Mouse (Mus musculus): ENCODE measurements at regions not wholly inside any gene's neighbourhood (a gene's known extent, or its start where the extent isn't known, plus 50 kb on each side); places are given as distances from the start of the nearest gene placed in this dataset.

DNA sequence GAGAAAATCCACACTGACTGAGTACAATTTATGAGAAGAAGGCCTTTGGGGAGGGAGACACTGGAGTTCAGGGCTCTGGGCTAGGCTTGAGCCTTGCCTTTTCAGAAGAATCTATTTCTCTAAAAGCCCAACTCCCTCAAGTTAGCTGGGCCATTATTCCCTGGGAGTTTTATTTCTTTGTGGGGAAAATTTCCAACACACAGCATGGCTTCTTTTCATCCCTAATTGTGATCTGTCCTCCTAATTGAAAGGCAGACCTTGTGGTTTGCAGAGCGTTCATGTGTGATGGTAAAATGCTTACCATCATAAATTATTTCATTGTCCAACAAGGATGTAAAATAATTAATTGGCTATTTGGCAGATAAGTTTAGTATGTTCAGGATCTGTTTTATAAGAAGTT lies 204.1 kb downstream of the Tgfb2 start:
- no peak for DNase-seq

- DNase-seq = no peak
These were observed 207.9 kb downstream of the Tgfb2 start for GRCm38 (mm10) chr1:186497872-186498271.

DNA sequence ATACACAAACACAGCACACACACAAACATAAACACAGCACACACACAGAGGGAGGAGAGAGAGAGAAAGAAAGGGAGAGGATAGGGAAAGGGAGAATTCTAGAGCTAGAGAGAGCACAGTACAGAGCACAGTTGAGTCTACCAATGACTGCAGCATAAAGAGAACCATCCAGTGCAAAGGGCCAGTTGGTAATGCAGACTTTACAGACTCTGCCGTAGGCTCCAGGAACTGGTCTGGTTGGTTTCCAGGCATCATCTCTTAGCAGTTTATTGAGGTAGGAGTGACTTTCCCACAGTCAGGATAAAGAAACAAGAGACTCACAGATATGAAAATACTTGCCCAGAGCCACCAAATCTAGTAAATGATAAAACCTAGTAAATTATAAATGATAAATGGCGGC lies 208.5 kb downstream of the Tgfb2 start:
- DNase-seq = no peak

GRCm38 (mm10) chr1:186494411-186494783 lies 211.4 kb downstream of the Tgfb2 start:
- no peak for DNase-seq

GRCm38 (mm10) chr1:186493664-186494410 lies 212.0 kb downstream of the Tgfb2 start:
- no peak for DNase-seq

- DNase-seq = no peak
These were observed 223.6 kb downstream of the Tgfb2 start for GRCm38 (mm10) chr1:186482177-186482576.

DNA sequence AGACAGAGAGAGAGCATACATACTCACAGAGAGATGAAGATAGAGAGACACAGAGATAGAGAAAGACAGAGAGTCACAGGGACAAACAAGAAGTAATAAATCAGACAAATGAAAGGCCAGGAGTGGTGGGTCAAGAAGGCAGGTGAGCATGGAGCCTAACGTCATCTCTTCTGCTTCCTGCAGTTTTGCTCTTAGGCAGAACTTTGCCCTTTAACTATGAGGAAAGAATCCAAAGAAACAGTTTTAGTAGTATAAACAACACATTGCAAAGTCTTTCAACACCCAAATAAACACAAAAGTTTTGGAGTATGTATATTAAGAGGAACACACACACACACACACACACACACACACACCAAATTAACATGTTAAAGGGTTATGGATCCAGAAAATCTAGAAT lies 225.8 kb downstream of the Tgfb2 start:
- DNase-seq = no peak

- DNase-seq = peak; percentile 67
These were observed 227.2 kb downstream of the Tgfb2 start for GRCm38 (mm10) chr1:186478428-186479238.

DNA sequence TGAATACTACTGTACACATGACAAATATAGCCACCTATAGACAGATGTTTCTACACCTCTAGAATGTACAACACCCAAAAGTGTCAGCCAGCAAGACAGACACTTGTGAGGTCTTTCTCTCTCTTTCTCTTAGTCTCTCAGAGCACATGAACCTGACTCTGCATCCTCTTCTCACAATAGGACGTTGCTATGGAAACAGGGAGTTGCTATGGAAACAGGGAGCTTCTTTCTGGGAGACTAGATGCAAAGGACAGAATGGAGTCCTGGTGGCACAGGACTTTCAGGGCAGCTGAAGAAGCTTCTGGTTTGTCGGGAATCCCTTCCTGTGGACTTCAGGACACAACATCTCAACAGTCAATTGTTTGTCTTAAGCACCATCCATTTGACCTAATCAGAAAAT lies 230.9 kb downstream of the Tgfb2 start:
- DNase-seq = no peak

DNA sequence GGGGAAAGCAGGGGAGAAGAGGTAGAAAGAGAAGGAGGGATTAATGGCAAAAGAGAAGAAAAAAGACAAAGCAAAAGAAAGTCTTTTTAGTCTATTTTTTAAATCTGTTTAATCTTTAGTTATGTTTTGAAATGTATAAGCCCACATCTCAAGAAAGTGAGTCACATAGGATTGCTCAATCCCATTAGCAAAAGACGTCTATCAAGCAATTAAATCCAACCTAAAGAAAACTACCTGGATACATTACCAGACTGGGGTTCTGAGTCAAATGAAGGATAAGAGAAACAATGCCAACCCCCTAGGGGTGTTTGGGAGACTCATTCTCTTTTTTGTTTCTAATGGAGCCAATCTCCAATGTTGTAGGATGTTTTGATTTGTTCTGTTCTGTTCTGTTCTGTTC lies 231.4 kb downstream of the Tgfb2 start:
- no peak for DNase-seq

DNA sequence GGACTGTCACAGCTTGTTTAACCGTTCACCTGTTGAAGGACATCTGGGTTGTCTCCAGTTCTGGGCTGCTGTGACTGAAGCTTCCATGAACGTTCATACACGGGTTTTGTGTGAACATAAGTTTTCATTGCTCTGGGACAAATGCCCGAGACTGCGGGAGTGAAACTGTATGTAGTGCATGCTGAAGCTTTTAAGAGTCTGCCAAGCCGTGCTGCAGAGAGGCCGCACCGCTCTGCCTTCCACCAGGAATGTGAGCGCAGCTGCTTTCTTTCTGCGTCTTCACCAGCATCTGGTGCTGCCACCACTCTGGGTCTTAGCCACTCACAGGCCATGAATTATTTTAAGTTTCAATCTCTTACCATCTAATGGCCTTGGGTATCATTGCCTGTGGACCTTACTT lies 232.8 kb downstream of the Tgfb2 start:
- no peak for DNase-seq

GRCm38 (mm10) chr1:186465526-186465925 lies 240.3 kb downstream of the Tgfb2 start:
- no peak for DNase-seq

DNA sequence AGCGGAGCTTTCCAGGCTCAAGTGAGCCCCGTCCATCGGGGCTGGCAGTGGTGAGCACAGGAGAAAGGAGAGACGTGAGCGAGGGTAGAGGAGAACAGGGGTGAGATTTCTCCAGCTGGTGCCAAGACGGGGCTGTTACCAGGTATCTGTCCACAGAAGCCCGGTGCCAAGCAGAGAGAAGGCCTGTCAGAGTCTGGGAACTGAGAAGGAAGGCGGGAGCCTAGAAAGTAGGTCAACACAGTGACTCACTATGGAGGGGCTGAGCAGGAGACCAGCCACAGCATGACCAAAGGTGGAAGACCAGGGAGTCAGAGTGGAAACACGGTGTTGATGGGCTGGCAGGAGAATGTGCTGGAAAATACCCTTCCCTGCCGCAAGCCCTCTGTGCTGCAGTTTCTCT lies 245.0 kb downstream of the Tgfb2 start:
- DNase-seq = peak; percentile 13

DNA sequence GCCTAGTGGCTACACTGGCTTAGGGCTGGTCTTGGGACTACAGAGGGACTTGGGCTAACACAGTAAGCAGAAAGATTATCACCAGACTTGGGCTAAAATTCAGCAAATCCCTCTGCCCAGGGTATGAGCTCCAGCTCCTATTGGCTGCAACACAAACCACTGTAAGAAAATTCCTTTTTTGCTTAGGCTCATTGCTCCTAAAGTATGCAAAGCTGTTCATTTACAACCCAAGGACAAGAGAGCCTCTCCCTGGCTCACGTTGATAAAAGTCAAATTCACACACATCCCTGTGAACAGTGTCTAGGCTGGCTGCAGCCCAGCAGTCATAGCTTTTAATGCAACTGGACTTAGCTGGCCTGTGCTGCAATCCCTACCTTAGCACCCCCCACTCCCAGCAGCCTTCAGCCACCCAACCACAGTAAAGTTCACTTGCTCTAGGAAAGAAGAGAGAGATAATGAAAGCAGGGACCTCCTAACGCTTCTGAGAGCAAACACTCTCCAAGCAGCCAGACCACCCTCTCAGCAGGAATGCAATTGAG lies 247.6 kb downstream of the Tgfb2 start:
- DNase-seq = peak; percentile 27

- DNase-seq = no peak
These were observed 248.7 kb downstream of the Tgfb2 start for GRCm38 (mm10) chr1:186457098-186457497.

DNA sequence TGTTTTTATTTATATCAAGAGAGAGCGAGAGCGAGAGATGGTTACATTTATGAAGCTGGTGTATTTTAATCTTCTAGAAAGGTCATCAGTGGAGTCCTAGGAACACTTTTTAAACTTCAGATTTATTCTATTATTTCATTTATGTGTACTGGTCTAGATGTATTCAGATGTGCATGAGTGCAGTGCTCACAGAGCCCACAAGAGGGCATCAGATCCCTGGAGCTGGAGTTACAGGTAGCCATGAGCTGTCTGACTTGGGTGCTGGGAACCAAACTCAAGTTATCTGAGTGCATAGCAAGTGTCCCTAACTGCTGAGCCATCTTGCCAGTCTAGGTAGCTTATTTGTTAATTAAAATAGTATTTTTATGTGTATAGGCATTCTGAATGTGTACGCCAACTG lies 249.7 kb downstream of the Tgfb2 start:
- DNase-seq = peak; percentile 44

DNA sequence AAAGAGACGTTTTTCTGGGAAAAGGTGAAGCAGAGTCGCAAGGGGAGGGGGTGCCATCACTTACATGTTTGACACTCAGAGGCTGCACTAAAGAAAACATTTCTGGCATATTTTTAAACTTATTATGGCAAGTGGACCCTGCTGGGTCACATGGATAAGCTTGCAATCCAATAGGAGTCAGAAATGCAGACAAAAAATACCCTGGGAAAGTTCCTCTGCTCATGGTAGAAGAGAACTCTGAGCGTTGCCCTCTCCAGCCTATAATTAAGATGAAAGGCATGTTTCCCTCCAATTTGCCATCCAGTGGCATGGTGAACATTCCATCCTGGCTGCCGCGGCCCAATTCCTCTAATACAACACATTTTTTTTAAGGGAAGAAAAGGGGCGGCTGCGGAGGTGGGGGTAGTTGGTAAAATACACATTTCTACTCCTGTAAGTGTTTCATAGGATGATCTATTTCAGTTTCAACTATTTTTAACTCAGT lies 250.6 kb downstream of the Tgfb2 start:
- DNase-seq = no peak

- no peak for DNase-seq
These were observed 251.2 kb downstream of the Tgfb2 start for GRCm38 (mm10) chr1:186454393-186455085.

DNA sequence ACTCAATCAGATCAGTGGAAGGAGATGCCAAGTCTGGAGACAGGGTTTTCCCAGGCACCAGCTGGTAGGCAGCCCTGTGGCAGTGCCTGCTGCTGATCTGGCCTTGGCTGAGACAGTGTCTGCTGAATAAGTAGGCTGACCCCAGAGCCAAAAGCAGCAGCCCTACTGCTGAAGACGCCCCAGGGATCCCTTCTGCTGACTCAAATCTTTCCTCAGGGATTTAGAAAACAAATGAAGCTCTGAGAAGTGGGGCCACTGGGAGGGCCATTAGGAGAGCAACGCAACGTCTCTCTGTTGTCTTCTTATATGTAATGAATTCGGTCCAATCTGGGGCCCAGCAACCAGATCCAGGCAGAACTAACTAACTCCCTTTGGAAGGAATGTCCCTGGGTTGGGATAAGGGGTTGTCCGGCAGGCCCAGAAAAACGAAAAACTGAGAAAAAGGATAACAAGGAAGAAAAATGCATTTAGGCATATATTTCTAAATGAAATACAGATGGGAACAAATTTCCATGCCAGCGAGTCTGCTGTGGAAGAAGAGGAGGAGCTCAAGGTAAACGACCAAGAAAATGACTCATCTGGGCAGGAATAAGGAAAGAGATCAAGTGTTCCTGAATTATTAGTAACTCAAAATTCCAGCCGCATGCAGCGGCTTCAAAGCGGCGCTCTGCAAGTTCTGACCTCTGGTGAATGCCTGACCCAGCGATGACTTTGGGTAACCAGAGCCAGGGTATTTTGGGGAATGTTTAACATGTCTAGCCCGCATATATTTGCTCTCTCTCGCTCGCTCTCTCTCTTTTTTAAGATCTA lies 256.7 kb downstream of the Tgfb2 start:
- DNase-seq = peak; percentile 23

- DNase-seq = no peak
These were observed 258.3 kb downstream of the Tgfb2 start for GRCm38 (mm10) chr1:186447521-186447920.

GRCm38 (mm10) chr1:186444701-186445131 lies 261.1 kb downstream of the Tgfb2 start:
- peak; percentile 56 for DNase-seq

GRCm38 (mm10) chr1:186442160-186442559 lies 263.6 kb downstream of the Tgfb2 start:
- no peak for DNase-seq

Measured in kidney, postnatal 10 days (tissue).